Mouse (Mus musculus): Measurements from ENCODE around the gene Ppp4r3b. TPM values are rescaled to one million over a fixed set of nuclear protein-coding genes. Genes with fewer than 3 reads are reported as not detected.

Gene Ppp4r3b
- polyA plus RNA-seq, 1 experiment from 2014 or later, result 61.5 TPM

GRCm38 (mm10) chr11:29245988-29246387 lies 73.3 kb downstream of the Ppp4r3b start:
- Histone ChIP-seq H3K36me3 (peaks cover 13% of the 10 kb centered on the region; the same call in 1 of the 2 replicates), H3K4me1 (peaks cover 9% of the 10 kb centered on the region; the same call in 1 of the 2 replicates), H3K27ac (no peak overlapping the region), H3K4me3 (peak overlapping the region; percentile 94), H3K9me3 (no peaks in the 10 kb centered on the region), H3K27me3 (ENCODE audit: insufficient read depth, poor library complexity, severe bottlenecking) (no peaks in the 10 kb centered on the region)
- peak; percentile 9 for DNase-seq (ENCODE audit: low spot score)
- 67% methylated on average over 4 of the region's 4 CpGs for WGBS

GRCm38 (mm10) chr11:29246883-29247650 lies 74.4 kb downstream of the Ppp4r3b start, which contains the start of gene Cfap36:
TSS of gene Cfap36 (minus strand) at chr11:29247409.
- peak; percentile 98 for DNase-seq (ENCODE audit: low spot score)
- under 1% methylated on average over 53 of the region's 53 CpGs for WGBS
- peaks cover 11% of the 10 kb centered on the region; the same call in 1 of the 2 replicates for H3K36me3 ChIP-seq
- H3K4me3 ChIP-seq, result peak within 1 kb of the TSS; percentile 94
- H3K27me3 ChIP-seq (ENCODE audit: insufficient read depth, poor library complexity, severe bottlenecking), result no peaks in the 10 kb centered on the region
- H3K9me3 ChIP-seq, result no peaks in the 10 kb centered on the region
- H3K27ac ChIP-seq, result peak within 1 kb of the TSS; percentile 89
- peaks cover 9% of the 10 kb centered on the region; the same call in 1 of the 2 replicates for H3K4me1 ChIP-seq

GRCm38 (mm10) chr11:29247725-29248124 lies 75.0 kb downstream of the Ppp4r3b start:
- 96% methylated on average over 1 of the region's 1 CpGs for WGBS

GRCm38 (mm10) chr11:29248386-29248785 lies 75.7 kb downstream of the Ppp4r3b start:
- Histone ChIP-seq H3K4me1 (peaks cover 9% of the 10 kb centered on the region; the same call in 1 of the 2 replicates), H3K4me3 (no peak overlapping the region), H3K27ac (no peak overlapping the region), H3K9me3 (no peaks in the 10 kb centered on the region), H3K27me3 (ENCODE audit: insufficient read depth, poor library complexity, severe bottlenecking) (no peaks in the 10 kb centered on the region), H3K36me3 (no peaks in the 10 kb centered on the region)
- WGBS, result 93% methylated on average over 5 of the region's 5 CpGs
- DNase-seq (ENCODE audit: low spot score), result peak; percentile 71

More at GRCm38 (mm10) chr11:29247725-29248124, 75.0 kb downstream of the Ppp4r3b start:
- peaks cover 9% of the 10 kb centered on the region; the same call in 1 of the 2 replicates for H3K4me1 ChIP-seq
- no peaks in the 10 kb centered on the region for H3K9me3 ChIP-seq
- peaks cover 4% of the 10 kb centered on the region; the same call in 1 of the 2 replicates for H3K36me3 ChIP-seq
- peak overlapping the region; percentile 89; the same call in 1 of the 2 replicates for H3K27ac ChIP-seq
- peak; percentile 60 for DNase-seq (ENCODE audit: low spot score)
- H3K4me3 ChIP-seq, result peak overlapping the region; percentile 94
- no peaks in the 10 kb centered on the region for H3K27me3 ChIP-seq (ENCODE audit: insufficient read depth, poor library complexity, severe bottlenecking)

- Histone ChIP-seq H3K36me3 (no peaks in the 10 kb centered on the region), H3K27ac (no peak overlapping the region), H3K27me3 (ENCODE audit: insufficient read depth, poor library complexity, severe bottlenecking) (no peaks in the 10 kb centered on the region), H3K4me3 (no peak overlapping the region), H3K4me1 (no peaks in the 10 kb centered on the region), H3K9me3 (no peaks in the 10 kb centered on the region; the same call in 1 of the 2 replicates)
- DNase-seq (ENCODE audit: low spot score), result peak; percentile 9
- WGBS, result 76% methylated on average over 1 of the region's 1 CpGs
These were observed 82.0 kb downstream of the Ppp4r3b start for GRCm38 (mm10) chr11:29254643-29255042.

- DNase-seq (ENCODE audit: low spot score), result no peak
- no peak overlapping the region for H3K4me3 ChIP-seq
- H3K36me3 ChIP-seq, result no peaks in the 10 kb centered on the region
- H3K9me3 ChIP-seq, result no peaks in the 10 kb centered on the region
- 28% methylated on average over 3 of the region's 3 CpGs for WGBS
- no peaks in the 10 kb centered on the region for H3K4me1 ChIP-seq
- no peaks in the 10 kb centered on the region for H3K27me3 ChIP-seq (ENCODE audit: insufficient read depth, poor library complexity, severe bottlenecking)
- no peak overlapping the region for H3K27ac ChIP-seq
These were observed 95.1 kb downstream of the Ppp4r3b start for GRCm38 (mm10) chr11:29267824-29268223.

Other genes with a start within 250 kb of the Ppp4r3b start
- 50.8 and 51.7 TPM in 2 replicates for gene Pnpt1, start 42.1 kb upstream of the Ppp4r3b start, polyA plus RNA-seq (2016; fragmentation: Nextera tagmentation; extraction: Ambion mirVana)
- gene Cfap36, start 74.5 kb downstream of the Ppp4r3b start, polyA plus RNA-seq (2016; fragmentation: Nextera tagmentation; extraction: Ambion mirVana), result 43.0 and 43.1 TPM in 2 replicates
- 25.6 and 32.3 TPM in 2 replicates for gene Ccdc88a, start 200.8 kb downstream of the Ppp4r3b start, polyA plus RNA-seq (2016; fragmentation: Nextera tagmentation; extraction: Ambion mirVana)

All from heart, embryonic 10.5 days (tissue).